In genomic region chr10:57531616-57532217, GRCm38 (mm10) we compare ENCODE assay signal across 8 mouse cellular contexts. TPM values are rescaled to one million over a fixed set of nuclear protein-coding genes. Genes with fewer than 3 reads are reported as not detected.
DNase-seq lines count a peak whose midpoint lies in the region; ATAC-seq and TF ChIP-seq lines count a peak whose summit lies in the region.

No protein-coding gene starts in this region.

- H3K27me3 ChIP-seq in kidney, adult 2 months (replicated peaks; ENCODE audit: control insufficient read depth, insufficient read depth, low read length) = no peaks in the 10 kb centered on the region
- H3K27me3 ChIP-seq in forebrain, embryonic 15.5 days = no peaks in the 10 kb centered on the region
- H3K27me3 ChIP-seq in midbrain, embryonic 10.5 days (ENCODE audit: low read depth, poor library complexity, severe bottlenecking) = no peaks in the 10 kb centered on the region

- peaks cover 3% of the 10 kb centered on the region for H3K36me3 ChIP-seq in kidney, adult 2 months (ENCODE audit: control insufficient read depth, insufficient read depth, low read length)
- H3K36me3 ChIP-seq in forebrain, embryonic 15.5 days = peaks cover 8% of the 10 kb centered on the region
- peaks cover 13% of the 10 kb centered on the region for H3K36me3 ChIP-seq in midbrain, embryonic 10.5 days

- no peaks in the 10 kb centered on the region for H3K9me3 ChIP-seq in forebrain, embryonic 15.5 days
- no peaks in the 10 kb centered on the region for H3K9me3 ChIP-seq in midbrain, embryonic 10.5 days (replicated peaks)

- peak overlapping the region; percentile 97 for H3K9ac ChIP-seq in forebrain, embryonic 15.5 days (replicated peaks)

- peak; percentile 19 for DNase-seq in kidney, adult 2 months
- DNase-seq in kidney, adult 18-20 months = no peak
- peak; percentile 20 for DNase-seq in MEL-GATA-1-ER (ENCODE audit: extremely low read depth, low read depth)
- no peak for DNase-seq in midbrain, embryonic 10.5 days (ENCODE audit: low spot score)
- no peak for DNase-seq in frontal cortex, adult 2 months (ENCODE audit: extremely low spot score in 1 of 2, low spot score in 1 of 2)
- no peak for DNase-seq in left cerebral cortex, adult 11 months (ENCODE audit: low spot score)
- no peak for DNase-seq in testis, postnatal 10 days (ENCODE audit: low spot score)

- H3K27ac ChIP-seq in kidney, adult 2 months (ENCODE audit: insufficient read depth, low read depth, low read length) = peak overlapping the region; percentile 85
- peak overlapping the region; percentile 99 for H3K27ac ChIP-seq in forebrain, embryonic 15.5 days (replicated peaks)
- H3K27ac ChIP-seq in midbrain, embryonic 10.5 days (replicated peaks) = peak overlapping the region; percentile 96

- H3K4me2 ChIP-seq in forebrain, embryonic 15.5 days (replicated peaks) = peak overlapping the region; percentile 61

- H3K4me1 ChIP-seq in kidney, adult 2 months (ENCODE audit: control insufficient read depth, insufficient read depth, low read length) = peaks cover 6% of the 10 kb centered on the region
- peaks cover 37% of the 10 kb centered on the region for H3K4me1 ChIP-seq in forebrain, embryonic 15.5 days
- H3K4me1 ChIP-seq in midbrain, embryonic 10.5 days = peaks cover 26% of the 10 kb centered on the region

- peak overlapping the region; percentile 96 for H3K4me3 ChIP-seq in kidney, adult 2 months (ENCODE audit: insufficient read depth, low read depth, low read length)
- peak overlapping the region; percentile 96 for H3K4me3 ChIP-seq in forebrain, embryonic 15.5 days
- H3K4me3 ChIP-seq in midbrain, embryonic 10.5 days = peak overlapping the region; percentile 94

- no peak for TF ChIP-seq POLR2A in kidney, adult 2 months (IDR thresholded peaks at IDR 0.05; ENCODE audit: low read depth, low read length)

- WGBS in kidney, adult 2 months = 1% methylated on average over 28 of the region's 28 CpGs
- WGBS in forebrain, embryonic 15.5 days = 2% methylated on average over 27 of the region's 28 CpGs
- 4% methylated on average over 28 of the region's 28 CpGs for WGBS in midbrain, embryonic 10.5 days

- TF ChIP-seq CTCF in kidney, adult 2 months (conservative IDR thresholded peaks at IDR 0.05; ENCODE audit: insufficient read depth, insufficient read length, low read depth, low read length) = no peak

- no peak for ATAC-seq in forebrain, embryonic 15.5 days (replicated peaks)

RNA-seq across cellular contexts. Expression of gene Serinc1, which starts 0.6 kb away (rescaled TPM):
- polyA plus RNA-seq in kidney, adult 2 months (2012; rRNA removed) = 61.0 and 76.6 TPM in 2 replicates
- polyA plus RNA-seq in forebrain, embryonic 15.5 days (2015; fragmentation: Nextera tagmentation; extraction: Ambion mirVana) = 361 and 381 TPM in 2 replicates
- 142 and 176 TPM in 2 replicates for polyA plus RNA-seq in midbrain, embryonic 10.5 days (2016; fragmentation: Nextera tagmentation; extraction: Ambion mirVana)
- 570 and 616 TPM in 2 replicates for polyA plus RNA-seq in frontal cortex, adult 2 months (2012; rRNA removed)

RNA-seq across cellular contexts. Expression of gene Hsf2, which starts 45.5 kb away (rescaled TPM):
- polyA plus RNA-seq in kidney, adult 2 months (2012; rRNA removed) = 4.5 and 4.9 TPM in 2 replicates
- 65.8 and 70.8 TPM in 2 replicates for polyA plus RNA-seq in forebrain, embryonic 15.5 days (2015; fragmentation: Nextera tagmentation; extraction: Ambion mirVana)
- 64.7 and 77.4 TPM in 2 replicates for polyA plus RNA-seq in midbrain, embryonic 10.5 days (2016; fragmentation: Nextera tagmentation; extraction: Ambion mirVana)
- polyA plus RNA-seq in frontal cortex, adult 2 months (2012; rRNA removed) = 24.9 and 25.6 TPM in 2 replicates

Comparison
In these comparisons a context has a peak if more than half of its experiments do, and no peak if none do; other contexts are left out.
1. DNase-seq: peak in kidney, adult 2 months (single experiment) and MEL-GATA-1-ER (single experiment); none in kidney, adult 18-20 months (single experiment), midbrain, embryonic 10.5 days (single experiment), frontal cortex, adult 2 months (0 of 2), left cerebral cortex, adult 11 months (single experiment) and testis, postnatal 10 days (single experiment).
2. Peak in every context shown above with its lines, with median percentiles within 50 percentile points of each other: H3K27ac ChIP-seq and H3K4me3 ChIP-seq.